Mouse (Mus musculus) liver, adult 2 months (tissue): ENCODE measurements around the gene Rpl36. TPM values are rescaled to one million over a fixed set of nuclear protein-coding genes. Genes with fewer than 3 reads are reported as not detected.

Experiments
- DNase-seq: peaks from one replicate; pipeline ENCODE4 v3.0.0-alpha.2; 2011; ENCODE audit warnings: low read depth, low spot score; ENCODE audit errors: extremely low read depth
- H3K27ac ChIP-seq: fragments of 200-500 bp; replicated peaks from 2 replicates; pipeline ENCODE4 v1.5.1; 2012; ENCODE audit warnings: low read depth, mild to moderate bottlenecking, control low read depth, inconsistent platforms, low read length; ENCODE audit not compliant: insufficient read depth
- H3K27me3 ChIP-seq: fragments of 200-500 bp; 2 replicates; pipeline ENCODE4 v1.6.1; 2012; ENCODE audit warnings: mild to moderate bottlenecking, moderate library complexity, low read length, inconsistent platforms; ENCODE audit not compliant: control insufficient read depth, insufficient read depth
- H3K36me3 ChIP-seq: fragments of 200-500 bp; 2 replicates; pipeline ENCODE4 v1.6.1; 2012; ENCODE audit warnings: low read length, inconsistent platforms; ENCODE audit not compliant: control insufficient read depth, insufficient read depth
- H3K4me1 ChIP-seq: fragments of 200-500 bp; 2 replicates; pipeline ENCODE4 v1.6.1; 2011; ENCODE audit warnings: low read length; ENCODE audit not compliant: control insufficient read depth, insufficient read depth
- H3K4me3 ChIP-seq: fragments of 200-500 bp; 2 replicates; pipeline ENCODE4 v1.5.1; 2011; ENCODE audit warnings: low read depth, mild to moderate bottlenecking, control low read depth, low read length, moderate library complexity; ENCODE audit not compliant: insufficient read depth
- H3K79me2 ChIP-seq: fragments of 200-500 bp; 2 replicates; pipeline ENCODE4 v1.6.1; 2012; ENCODE audit warnings: inconsistent platforms, mild to moderate bottlenecking, low read length, moderate library complexity; ENCODE audit not compliant: control insufficient read depth, insufficient read depth
- H3K9ac ChIP-seq: fragments of 200-500 bp; 2 replicates; pipeline ENCODE4 v1.6.1; 2012; ENCODE audit warnings: low read depth, mild to moderate bottlenecking, control low read depth, inconsistent platforms, low read length
- CTCF ChIP-seq: fragments of 200-500 bp; IDR thresholded peaks from 2 replicates; pipeline ENCODE4 v1.5.1; 2011; ENCODE audit warnings: low read depth, low read length, control low read depth
- POLR2A ChIP-seq: fragments of 200-500 bp; IDR thresholded peaks from 2 replicates; pipeline ENCODE4 v1.6.1; 2011; ENCODE audit warnings: low read length, control low read depth; ENCODE audit not compliant: insufficient read depth; ENCODE audit errors: extremely low read depth
- WGBS: fragments of 180-500 bp; shearing (Covaris S2); methylation state at CpG from one replicate; pipeline ENCODE4 v1.1.7; 2018; 5-methylcytosine and 5-hydroxymethylcytosine counted together
- polyA plus RNA-seq: library from polyadenylated mRNA; depleted of rRNA; stranded (reverse); fragments of >200 nt; gene quantifications from 2 replicates; pipeline ENCODE4 v1.2.3, GENCODE M21; 2012; rRNA removed
- total RNA-seq: library from RNA; depleted of rRNA; stranded (reverse); fragments of >200 nt; gene quantifications from 2 replicates; pipeline ENCODE4 v1.2.3, GENCODE M21; 2014; rRNA removed

Gene Rpl36
- total and polyA plus RNA-seq, 2 experiments = 820 to 1,134 TPM

GRCm38 (mm10) chr17:56663659-56664058, 50.4 kb downstream of the Rpl36 start:
- no peaks in the 10 kb centered on the region; the same call in 1 of the 2 replicates for H3K4me1 ChIP-seq
- 67% methylated on average over 3 of the region's 3 CpGs for WGBS
- H3K4me3 ChIP-seq = no peak overlapping the region
- no peak for DNase-seq
- no peaks in the 10 kb centered on the region for H3K36me3 ChIP-seq
- no peaks in the 10 kb centered on the region for H3K27me3 ChIP-seq
- H3K9ac ChIP-seq = no peak overlapping the region
- H3K79me2 ChIP-seq = no peaks in the 10 kb centered on the region
- no peak for TF ChIP-seq POLR2A
- no peak for TF ChIP-seq CTCF
- no peak overlapping the region for H3K27ac ChIP-seq

Other genes starting within 250 kb of the Rpl36 start
- 4.4 and 6.0 TPM in 2 replicates for gene Ptprs, start 136.9 kb upstream of the Rpl36 start, total RNA-seq
- gene Ptprs, start 136.9 kb upstream of the Rpl36 start, polyA plus RNA-seq = 7.5 and 10.2 TPM in 2 replicates
- not detected in 2 replicates for gene Znrf4, start 101.0 kb upstream of the Rpl36 start, total RNA-seq
- gene Znrf4, start 101.0 kb upstream of the Rpl36 start, polyA plus RNA-seq = not detected in 2 replicates
- gene Gm20219, start 59.0 kb upstream of the Rpl36 start, total RNA-seq = not detected in 2 replicates
- 0.14 and 0.31 TPM in 2 replicates for gene Gm20219, start 59.0 kb upstream of the Rpl36 start, polyA plus RNA-seq
- gene Safb2, start 28.8 kb upstream of the Rpl36 start, total RNA-seq = 30.6 and 32.8 TPM in 2 replicates
- gene Safb2, start 28.8 kb upstream of the Rpl36 start, polyA plus RNA-seq = 41.7 and 62.3 TPM in 2 replicates
- gene Safb, start 28.6 kb upstream of the Rpl36 start, total RNA-seq = 20.8 and 22.9 TPM in 2 replicates
- 36.6 and 56.2 TPM in 2 replicates for gene Safb, start 28.6 kb upstream of the Rpl36 start, polyA plus RNA-seq
- 201 and 208 TPM in 2 replicates for gene 2410015M20Rik, start 3.6 kb upstream of the Rpl36 start, total RNA-seq
- 214 and 259 TPM in 2 replicates for gene 2410015M20Rik, start 3.6 kb upstream of the Rpl36 start, polyA plus RNA-seq
- gene Lonp1, start 13.5 kb downstream of the Rpl36 start, total RNA-seq = 81.0 and 89.5 TPM in 2 replicates
- gene Lonp1, start 13.5 kb downstream of the Rpl36 start, polyA plus RNA-seq = 124 and 129 TPM in 2 replicates
- 1.0 and 1.1 TPM in 2 replicates for gene Catsperd, start 14.7 kb downstream of the Rpl36 start, total RNA-seq
- gene Catsperd, start 14.7 kb downstream of the Rpl36 start, polyA plus RNA-seq = 0.70 and 4.0 TPM in 2 replicates
- gene Ranbp3, start 59.9 kb downstream of the Rpl36 start, total RNA-seq = 14.3 and 18.6 TPM in 2 replicates
- gene Ranbp3, start 59.9 kb downstream of the Rpl36 start, polyA plus RNA-seq = 36.2 and 38.7 TPM in 2 replicates
- 110 and 146 TPM in 2 replicates for gene Ndufa11, start 104.4 kb downstream of the Rpl36 start, total RNA-seq
- gene Ndufa11, start 104.4 kb downstream of the Rpl36 start, polyA plus RNA-seq = 462 and 466 TPM in 2 replicates
- gene Vmac, start 104.6 kb downstream of the Rpl36 start, total RNA-seq = 8.9 and 10.7 TPM in 2 replicates
- 12.3 and 15.2 TPM in 2 replicates for gene Vmac, start 104.6 kb downstream of the Rpl36 start, polyA plus RNA-seq
- 0.83 and 1.3 TPM in 2 replicates for gene Nrtn, start 144.1 kb downstream of the Rpl36 start, total RNA-seq
- gene Nrtn, start 144.1 kb downstream of the Rpl36 start, polyA plus RNA-seq = 1.9 and 3.6 TPM in 2 replicates
- gene Dus3l, start 151.3 kb downstream of the Rpl36 start, total RNA-seq = 7.2 and 11.9 TPM in 2 replicates
- 19.7 and 25.7 TPM in 2 replicates for gene Dus3l, start 151.3 kb downstream of the Rpl36 start, polyA plus RNA-seq
- gene Prr22, start 156.8 kb downstream of the Rpl36 start, total RNA-seq = 0.18 TPM in 1 of 2 replicates, not detected in the other
- gene Prr22, start 156.8 kb downstream of the Rpl36 start, polyA plus RNA-seq = 0.85 and 1.5 TPM in 2 replicates
- 0.18 and 0.54 TPM in 2 replicates for gene Rfx2, start 217.6 kb downstream of the Rpl36 start, total RNA-seq
- gene Rfx2, start 217.6 kb downstream of the Rpl36 start, polyA plus RNA-seq = 0.87 and 1.0 TPM in 2 replicates